Mouse (Mus musculus) B cell, adult 2 months (primary cell): ENCODE data around the gene Lrrc59.
A peak's percentile ranks its signal among the peaks of the same experiment; 100 is the strongest.

Experiments used
- DNase-seq, 2 experiments: peaks; one replicate each; pipeline ENCODE4 v3.0.0; 2022

Gene Lrrc59

GRCm38 (mm10) chr11:94629199-94629883, at the start of gene Lrrc59:
Lrrc59 (plus strand) TSS chr11:94629767.
- peak; percentile 97 to 98 for DNase-seq

- no peak for DNase-seq
These were observed 49.3 kb upstream of the Lrrc59 start for GRCm38 (mm10) chr11:94580111-94580740.

GRCm38 (mm10) chr11:94585091-94585490, 44.5 kb upstream of the Lrrc59 start:
- DNase-seq = no peak

GRCm38 (mm10) chr11:94587511-94587910, 42.1 kb upstream of the Lrrc59 start:
- no peak for DNase-seq

- DNase-seq = peak; percentile 89 to 90
These were observed 33.2 kb upstream of the Lrrc59 start for GRCm38 (mm10) chr11:94596311-94596852.

- no peak for DNase-seq
These were observed 32.2 kb upstream of the Lrrc59 start for GRCm38 (mm10) chr11:94597319-94597718.

GRCm38 (mm10) chr11:94598437-94599120, 31.0 kb upstream of the Lrrc59 start:
- no peak for DNase-seq

- no peak for DNase-seq
These were observed 29.1 kb upstream of the Lrrc59 start for GRCm38 (mm10) chr11:94600447-94600846.

- DNase-seq = peak; percentile 77 to 78
These were observed 28.0 kb upstream of the Lrrc59 start, which contains the start of gene Acsf2 for GRCm38 (mm10) chr11:94601321-94602281. Acsf2 (minus strand) TSS chr11:94601871.

GRCm38 (mm10) chr11:94602356-94602955, 27.1 kb upstream of the Lrrc59 start:
- no peak for DNase-seq

GRCm38 (mm10) chr11:94610744-94611740, 18.5 kb upstream of the Lrrc59 start:
- DNase-seq = peak; percentile 21 to 47

- DNase-seq = no peak
These were observed 15.0 kb upstream of the Lrrc59 start for GRCm38 (mm10) chr11:94614603-94615002.

GRCm38 (mm10) chr11:94615494-94615893, 14.1 kb upstream of the Lrrc59 start:
- DNase-seq = no peak

GRCm38 (mm10) chr11:94617646-94618045, 11.9 kb upstream of the Lrrc59 start:
- DNase-seq = no peak

GRCm38 (mm10) chr11:94620766-94621457, 8.7 kb upstream of the Lrrc59 start:
- no peak for DNase-seq

- DNase-seq = peak; percentile 23 to 24
These were observed 8.1 kb upstream of the Lrrc59 start for GRCm38 (mm10) chr11:94621458-94621852.

- DNase-seq = no peak
These were observed 7.4 kb upstream of the Lrrc59 start for GRCm38 (mm10) chr11:94622162-94622561.

GRCm38 (mm10) chr11:94629884-94630198, 274 bp downstream of the Lrrc59 start:
- no peak for DNase-seq

- peak in 1 of 2 experiments; percentile 35 for DNase-seq
These were observed 838 bp downstream of the Lrrc59 start for GRCm38 (mm10) chr11:94630199-94631011.
